Mouse (Mus musculus) left cerebral cortex, adult 11 months (tissue): ENCODE data around the gene Cyp24a1.

Experiments used
- DNase-seq: peaks from one replicate; pipeline ENCODE4 v3.0.0; 2022; ENCODE audit warnings: low spot score

The Cyp24a1 gene

GRCm38 (mm10) chr2:170438782-170439181 is 58.2 kb downstream of the Cyp24a1 start:
- no peak for DNase-seq

- DNase-seq: no peak
Measured at GRCm38 (mm10) chr2:170436204-170436603, 60.7 kb downstream of the Cyp24a1 start.
